Mouse (Mus musculus) spleen, postnatal 4 days (tissue): Measurements from ENCODE around the gene Golt1a.
A peak's percentile ranks its signal among the peaks of the same experiment; 100 is the strongest.

Experiments used
- DNase-seq, 2 experiments: peaks; one replicate each; pipeline ENCODE4 v3.0.0; 2022; ENCODE audit warnings: low spot score in 2 of 2

Golt1a gene

GRCm38 (mm10) chr1:133347693-133348520 is 38.3 kb downstream of the Golt1a start:
- DNase-seq, result no peak

DNA sequence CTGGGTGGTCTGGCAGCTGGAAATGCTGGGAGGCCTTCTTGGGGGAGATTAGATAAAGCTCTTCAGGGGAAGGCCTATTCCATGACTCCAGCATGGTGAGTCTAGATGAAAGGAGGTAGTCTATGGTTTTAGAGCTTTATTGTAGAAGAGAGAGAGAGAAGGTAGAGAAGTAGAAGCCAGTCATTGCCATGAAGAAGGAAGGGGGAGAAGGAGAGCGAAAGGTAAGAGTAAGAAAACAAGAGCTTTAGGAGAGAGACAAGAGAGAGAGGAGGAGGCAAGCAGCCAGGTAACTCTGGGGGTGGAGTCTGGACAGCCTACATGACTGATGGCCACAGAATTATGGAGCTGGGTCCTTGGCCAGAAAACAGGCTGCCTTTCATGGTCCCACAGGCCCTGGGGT is 40.6 kb downstream of the Golt1a start, which contains the start of gene Ren1:
Gene Ren1 (plus strand): TSS at position 301 of the 400 bp plus-strand sequence.
- no peak for DNase-seq

DNA sequence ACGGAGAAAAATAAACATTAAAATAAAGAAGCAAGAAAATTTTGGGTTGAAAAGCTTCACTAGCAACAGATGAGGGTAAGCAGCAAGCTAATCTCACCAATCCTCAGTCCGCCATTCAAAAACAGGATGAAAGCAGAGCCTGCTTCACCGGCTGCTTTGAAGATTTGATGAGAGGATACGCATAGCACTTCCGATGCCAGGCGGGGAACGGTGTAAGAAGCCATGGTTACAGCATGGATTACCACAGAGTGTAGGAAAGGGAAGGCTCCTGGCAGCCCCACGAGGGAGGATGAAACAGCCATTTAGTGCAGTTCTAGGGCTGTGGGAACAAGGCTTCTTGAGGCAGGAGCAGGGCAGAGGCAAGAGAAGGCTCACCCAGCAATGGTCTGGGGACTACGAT is 42.2 kb downstream of the Golt1a start:
- DNase-seq, result no peak

GRCm38 (mm10) chr1:133353371-133353809 is 43.8 kb downstream of the Golt1a start:
- DNase-seq, result peak; percentile 75 to 89

DNA sequence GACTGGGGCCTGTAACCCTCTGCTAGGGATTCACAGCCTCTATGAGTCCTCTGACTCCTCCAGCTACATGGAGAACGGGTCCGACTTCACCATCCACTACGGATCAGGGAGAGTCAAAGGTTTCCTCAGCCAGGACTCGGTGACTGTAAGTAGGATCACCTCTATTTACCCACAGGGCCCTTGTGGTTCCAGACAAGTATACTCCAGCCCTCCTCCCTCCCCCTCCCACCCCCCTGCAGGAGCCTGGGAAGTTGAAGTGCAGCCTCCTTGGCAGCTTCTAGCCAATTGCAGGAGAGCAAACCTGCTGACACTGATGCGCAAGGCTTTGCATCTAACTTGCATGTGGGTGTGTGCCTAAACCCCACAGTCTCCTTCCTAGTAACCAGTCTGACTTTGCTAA is 45.9 kb downstream of the Golt1a start:
- DNase-seq, result no peak

GRCm38 (mm10) chr1:133355912-133356311 is 46.3 kb downstream of the Golt1a start:
- no peak for DNase-seq

DNA sequence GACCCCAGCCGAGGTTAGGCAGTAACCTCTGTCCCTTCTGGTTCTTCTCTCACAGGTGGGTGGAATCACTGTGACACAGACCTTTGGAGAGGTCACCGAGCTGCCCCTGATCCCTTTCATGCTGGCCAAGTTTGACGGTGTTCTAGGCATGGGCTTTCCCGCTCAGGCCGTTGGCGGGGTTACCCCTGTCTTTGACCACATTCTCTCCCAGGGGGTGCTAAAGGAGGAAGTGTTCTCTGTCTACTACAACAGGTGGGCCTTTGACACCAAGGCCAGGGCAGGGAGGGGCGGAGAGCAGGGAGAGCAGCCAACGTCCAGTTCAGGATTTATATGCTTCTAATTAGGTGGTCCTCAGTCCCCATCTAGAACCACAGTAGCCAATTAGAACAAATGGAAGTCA is 46.7 kb downstream of the Golt1a start:
- peak in 1 of 2 experiments; percentile 44 for DNase-seq

- DNase-seq, result no peak
Measured at GRCm38 (mm10) chr1:133361006-133361405, 51.4 kb downstream of the Golt1a start.

GRCm38 (mm10) chr1:133362103-133362502 is 52.5 kb downstream of the Golt1a start:
- no peak for DNase-seq

DNA sequence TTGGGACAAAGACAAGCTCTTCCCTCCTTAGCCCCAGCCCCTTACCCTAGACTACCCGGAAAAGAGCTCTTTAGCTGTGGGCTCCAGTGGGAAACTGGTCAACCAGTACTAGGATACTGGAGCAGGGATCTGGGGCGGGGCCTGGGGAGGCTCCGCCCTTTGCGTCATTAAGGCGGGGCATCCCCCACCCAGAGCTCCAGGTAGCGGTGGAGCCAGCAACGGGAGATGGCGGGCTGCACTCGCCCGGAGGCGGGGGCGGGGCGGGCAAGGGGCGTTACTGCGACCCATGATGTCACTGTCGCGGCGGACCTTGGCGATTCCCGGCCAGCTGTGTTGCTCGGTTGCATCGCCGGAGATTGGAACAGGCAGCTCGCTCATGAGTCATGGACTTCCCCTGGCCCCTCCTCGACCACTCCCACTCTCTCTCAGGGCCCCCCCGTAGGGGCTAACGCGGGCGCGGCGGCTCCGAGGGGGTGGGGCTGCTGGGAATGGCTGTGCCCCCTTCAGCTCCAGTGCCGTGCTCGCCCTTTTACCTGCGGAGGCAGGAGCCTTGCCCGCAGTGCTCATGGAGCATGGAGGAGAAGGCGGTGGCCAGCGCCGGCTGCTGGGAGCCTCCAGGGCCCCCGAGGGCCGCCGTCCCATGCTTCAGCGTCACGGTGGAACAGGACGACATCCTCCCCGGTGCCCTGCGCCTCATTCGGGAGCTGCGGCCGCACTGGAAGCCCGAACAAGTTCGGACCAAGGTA is 53.8 kb downstream of the Golt1a start, which contains the start of gene Etnk2:
Gene Etnk2 (plus strand): TSS at position 297 of the 746 bp plus-strand sequence.
- DNase-seq, result peak; percentile 50 to 77

DNA sequence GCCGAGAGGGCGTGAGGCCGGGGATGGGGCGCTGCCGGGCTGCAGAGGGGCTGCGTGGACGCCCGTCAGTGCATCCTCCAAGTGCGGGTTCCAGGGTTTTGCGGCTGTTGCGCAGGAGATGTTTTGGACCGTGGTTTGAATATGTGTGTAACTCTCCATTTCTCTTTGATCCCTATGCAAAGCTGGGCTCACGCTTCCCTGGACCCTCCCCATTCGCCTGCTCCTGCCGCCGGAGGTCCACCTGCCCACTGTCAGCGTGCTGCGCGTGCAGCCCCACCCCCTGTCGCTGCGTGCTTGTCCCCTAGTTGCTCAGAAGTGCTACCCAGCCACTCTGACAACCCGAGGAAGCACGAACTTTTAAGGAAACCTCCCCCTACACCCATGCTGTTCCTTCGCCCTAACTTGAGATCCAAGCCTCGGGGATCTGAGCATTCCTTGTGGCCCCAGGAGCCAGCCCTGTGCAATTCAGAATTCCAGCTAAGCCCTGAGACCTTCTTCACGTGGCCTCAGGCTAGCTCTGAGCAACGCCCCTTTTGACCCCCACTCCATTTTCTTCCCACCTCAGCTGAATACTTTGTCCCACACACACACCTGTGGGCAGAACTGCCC is 54.5 kb downstream of the Golt1a start:
- no peak for DNase-seq

DNA sequence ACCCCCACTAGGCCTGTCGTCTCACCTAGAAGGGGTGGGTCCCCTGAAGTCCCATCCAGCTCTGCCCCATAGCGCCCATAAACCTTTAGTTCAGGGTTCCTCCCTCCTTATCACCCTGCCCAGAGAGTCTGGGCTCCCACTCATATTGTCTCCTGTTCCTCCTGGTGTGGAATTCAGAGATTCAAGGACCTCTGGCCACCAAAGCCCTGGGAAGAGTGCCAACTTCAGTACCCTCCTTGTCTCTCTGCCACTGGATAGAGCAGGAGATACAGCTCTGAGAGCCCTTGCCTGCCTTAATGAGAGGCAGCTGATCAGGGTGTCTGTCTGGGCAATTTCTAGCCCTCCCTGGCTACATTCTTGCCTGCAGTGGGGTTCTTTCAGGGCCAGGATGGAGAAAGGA is 55.3 kb downstream of the Golt1a start:
- DNase-seq, result no peak

GRCm38 (mm10) chr1:133366951-133367605 is 57.5 kb downstream of the Golt1a start:
- no peak for DNase-seq

GRCm38 (mm10) chr1:133367606-133368488 is 58.2 kb downstream of the Golt1a start:
- no peak for DNase-seq

GRCm38 (mm10) chr1:133368644-133369043 is 59.0 kb downstream of the Golt1a start:
- DNase-seq, result no peak

GRCm38 (mm10) chr1:133370352-133370751 is 60.8 kb downstream of the Golt1a start:
- no peak for DNase-seq

DNA sequence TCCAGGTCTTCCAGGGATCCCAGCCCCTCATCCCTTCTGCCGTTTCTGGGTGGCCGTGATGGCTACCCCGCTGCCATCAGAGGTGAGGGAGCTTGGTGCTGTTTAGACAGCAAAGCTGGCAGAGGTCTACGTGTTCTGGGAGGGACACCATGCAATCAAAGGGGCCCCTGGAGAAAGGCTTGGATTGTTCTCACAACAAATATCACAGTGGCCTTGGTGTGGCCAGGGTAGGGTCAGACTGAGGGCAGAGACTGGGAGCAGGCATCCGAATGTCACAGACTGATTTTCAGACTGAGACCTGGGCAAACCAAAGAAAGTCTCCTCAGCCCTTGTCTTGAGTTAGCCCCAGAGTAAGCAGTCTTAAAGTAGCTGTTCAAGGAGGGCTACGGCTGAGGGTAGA is 61.8 kb downstream of the Golt1a start:
- no peak for DNase-seq

DNA sequence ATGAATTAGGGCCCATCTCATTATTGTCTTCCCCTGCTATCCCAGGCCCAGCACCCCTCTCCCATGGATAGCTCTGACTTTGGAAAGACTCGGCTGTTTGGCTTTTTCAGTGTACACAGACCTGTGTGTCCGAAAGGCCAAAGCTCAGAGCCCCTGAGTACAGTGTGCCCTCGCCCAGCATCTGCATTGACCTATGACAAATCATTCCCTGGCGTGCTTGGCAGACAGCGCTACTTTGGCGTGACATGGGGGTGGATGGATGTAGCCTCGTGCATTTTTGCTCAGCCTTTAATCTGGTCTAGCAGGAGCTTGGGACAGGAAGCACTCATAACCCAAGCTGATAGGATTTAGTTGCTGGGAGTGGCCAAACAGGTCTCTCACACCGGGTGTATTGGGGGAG is 62.5 kb downstream of the Golt1a start:
- DNase-seq, result no peak
